Mouse (Mus musculus) intestine, embryonic 15.5 days (tissue): ENCODE data around the gene Scamp3. TPM values are rescaled to one million over a fixed set of nuclear protein-coding genes. Genes with fewer than 3 reads are reported as not detected.

Experiments
- ATAC-seq: fragments of 200-750 bp; cut with Nextera tagmentation; 2 replicates; pipeline ENCODE4 v1.8.0; 2017; ENCODE audit warnings: moderate TSS enrichment, moderate library complexity
- H3K27ac ChIP-seq: fragments of 300-500 bp; sonication (generic); 2 replicates; pipeline ENCODE4 v1.5.1; 2015; ENCODE audit warnings: mild to moderate bottlenecking, inconsistent platforms
- H3K27me3 ChIP-seq: fragments of 300-500 bp; sonication (generic); replicated peaks from 2 replicates; pipeline ENCODE4 v1.6.1; 2015; ENCODE audit warnings: inconsistent platforms
- H3K36me3 ChIP-seq: fragments of 300-500 bp; sonication (generic); 2 replicates; pipeline ENCODE4 v1.6.1; 2015; ENCODE audit warnings: inconsistent platforms
- H3K4me1 ChIP-seq: fragments of 300-500 bp; sonication (generic); replicated peaks from 2 replicates; pipeline ENCODE4 v1.6.1; 2015; ENCODE audit warnings: inconsistent platforms
- H3K4me2 ChIP-seq: fragments of 300-500 bp; sonication (generic); replicated peaks from 2 replicates; pipeline ENCODE4 v1.6.1; 2015; ENCODE audit warnings: mild to moderate bottlenecking, inconsistent platforms
- H3K4me3 ChIP-seq: fragments of 300-500 bp; sonication (generic); replicated peaks from 2 replicates; pipeline ENCODE4 v1.5.1; 2015; ENCODE audit warnings: inconsistent platforms
- H3K9ac ChIP-seq: fragments of 300-500 bp; sonication (generic); 2 replicates; pipeline ENCODE4 v1.6.1; 2015; ENCODE audit warnings: inconsistent platforms
- H3K9me3 ChIP-seq: fragments of 300-500 bp; sonication (generic); 2 replicates; pipeline ENCODE4 v1.6.1; 2016; ENCODE audit warnings: inconsistent platforms
- WGBS: fragments of 180-500 bp; shearing (Covaris S2); methylation state at CpG from one replicate; pipeline ENCODE4 v1.1.7; 2015; 5-methylcytosine and 5-hydroxymethylcytosine counted together
- polyA plus RNA-seq: library from polyadenylated mRNA; unstranded; fragments of >200 nt; fragmentation: Nextera tagmentation; extraction: Ambion mirVana; gene quantifications from 2 replicates; pipeline ENCODE4 v1.2.1, GENCODE M21; 2015

Scamp3 gene
- polyA plus RNA-seq, 1 experiment from 2014 or later, result 115 TPM

DNA sequence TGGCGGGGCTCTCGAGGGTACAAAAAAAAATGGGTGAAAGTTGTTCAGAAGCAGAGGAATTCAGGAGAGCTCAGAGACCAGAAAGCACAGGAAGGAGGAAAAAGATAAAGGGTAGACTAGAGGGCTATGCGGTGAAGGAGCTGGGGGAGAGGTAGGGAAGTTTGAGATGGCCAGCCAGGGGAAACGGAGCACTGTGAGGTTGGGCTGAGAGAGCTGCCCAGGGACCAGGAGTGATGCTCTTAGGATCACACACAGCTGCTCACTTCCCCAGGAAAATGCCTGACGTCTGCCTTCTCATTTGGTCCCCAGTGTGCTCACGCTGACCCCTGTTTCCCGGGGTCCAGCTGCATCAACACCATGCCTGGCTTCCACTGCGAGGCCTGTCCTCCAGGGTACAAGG, 42.3 kb downstream of the Scamp3 start:
- no peak for ATAC-seq
- Histone ChIP-seq H3K27ac (no peak overlapping the region), H3K27me3 (no peaks in the 10 kb centered on the region), H3K4me3 (no peak overlapping the region), H3K36me3 (no peaks in the 10 kb centered on the region), H3K4me2 (no peak overlapping the region), H3K9ac (no peak overlapping the region), H3K9me3 (no peaks in the 10 kb centered on the region), H3K4me1 (peaks cover 15% of the 10 kb centered on the region)
- WGBS, result 36% methylated on average over 8 of the region's 8 CpGs

DNA sequence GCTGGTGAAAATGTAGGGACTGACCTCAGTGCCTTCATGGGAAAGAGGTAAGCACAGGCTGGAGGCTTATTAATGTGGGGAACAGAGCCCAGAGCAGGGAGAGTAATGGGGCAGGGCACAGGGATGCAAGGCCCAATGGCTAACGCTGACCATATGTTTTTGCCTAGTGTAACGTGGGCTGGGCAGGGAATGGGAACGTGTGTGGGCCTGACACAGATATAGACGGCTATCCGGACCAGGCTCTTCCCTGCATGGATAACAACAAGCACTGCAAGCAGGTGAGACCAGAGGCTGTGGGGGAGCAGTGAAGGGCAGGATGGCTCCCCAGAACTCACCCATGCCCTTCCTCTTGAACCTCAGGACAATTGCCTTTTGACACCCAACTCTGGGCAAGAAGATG, 43.9 kb downstream of the Scamp3 start:
- Histone ChIP-seq H3K4me3 (no peak overlapping the region), H3K27ac (no peak overlapping the region), H3K4me1 (peaks cover 3% of the 10 kb centered on the region), H3K36me3 (no peaks in the 10 kb centered on the region), H3K27me3 (no peaks in the 10 kb centered on the region), H3K9ac (no peak overlapping the region), H3K4me2 (no peak overlapping the region), H3K9me3 (no peaks in the 10 kb centered on the region)
- WGBS, result 78% methylated on average over 5 of the region's 5 CpGs
- no peak for ATAC-seq

DNA sequence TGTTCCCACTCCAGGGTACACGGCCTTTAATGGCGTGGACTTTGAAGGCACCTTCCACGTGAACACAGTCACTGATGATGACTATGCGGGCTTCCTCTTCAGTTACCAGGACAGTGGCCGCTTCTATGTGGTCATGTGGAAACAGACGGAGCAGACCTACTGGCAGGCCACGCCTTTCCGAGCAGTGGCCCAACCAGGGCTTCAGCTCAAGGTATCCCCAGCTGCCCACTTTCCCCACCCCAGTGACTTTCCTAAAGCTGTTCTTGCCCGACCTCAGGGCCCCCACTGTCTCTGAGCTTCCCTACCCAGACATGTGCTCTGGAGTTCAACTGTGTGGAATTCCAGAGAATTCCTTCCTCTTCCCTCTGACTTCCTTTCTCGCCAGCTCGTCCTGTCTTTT, 47.5 kb downstream of the Scamp3 start:
- Histone ChIP-seq H3K27me3 (0 out of 2 replicates have a peak, but pooled peaks cover 4% of the 10 kb centered on the region), H3K4me3 (no peak overlapping the region), H3K36me3 (no peaks in the 10 kb centered on the region), H3K27ac (no peak overlapping the region), H3K9ac (no peak overlapping the region), H3K4me2 (no peak overlapping the region), H3K4me1 (peaks cover 27% of the 10 kb centered on the region), H3K9me3 (no peaks in the 10 kb centered on the region)
- ATAC-seq, result no peak
- WGBS, result 79% methylated on average over 11 of the region's 11 CpGs

DNA sequence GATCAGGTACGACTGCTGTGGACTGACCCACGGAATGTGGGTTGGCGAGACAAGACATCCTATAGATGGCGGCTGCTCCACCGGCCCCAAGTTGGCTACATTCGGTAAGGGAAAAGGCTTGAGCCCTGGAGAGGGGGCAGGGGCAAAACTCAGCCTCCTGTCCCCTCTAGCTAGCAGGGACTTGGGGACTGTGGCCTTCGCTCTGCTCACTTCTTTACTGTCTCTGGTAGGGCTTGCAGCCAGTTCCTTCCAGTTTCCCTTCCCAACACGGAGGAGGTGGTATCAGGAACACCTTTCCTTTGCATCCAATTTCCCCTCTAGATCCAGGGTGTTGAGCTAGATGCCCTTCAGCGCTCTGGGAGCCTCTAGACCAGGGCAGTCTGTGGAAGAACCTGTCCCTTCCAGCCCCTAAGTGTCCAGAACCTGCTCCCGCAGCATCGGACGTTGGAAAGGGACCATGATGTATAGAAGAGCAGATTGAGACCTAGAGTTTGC, 48.1 kb downstream of the Scamp3 start:
- peaks cover 27% of the 10 kb centered on the region for H3K4me1 ChIP-seq
- no peak overlapping the region for H3K4me3 ChIP-seq
- no peak for ATAC-seq
- no peaks in the 10 kb centered on the region for H3K36me3 ChIP-seq
- H3K27ac ChIP-seq, result no peak overlapping the region
- WGBS, result 63% methylated on average over 12 of the region's 12 CpGs
- 0 out of 2 replicates have a peak, but pooled peaks cover 4% of the 10 kb centered on the region for H3K27me3 ChIP-seq
- H3K4me2 ChIP-seq, result no peak overlapping the region
- H3K9ac ChIP-seq, result no peak overlapping the region; the same call in 1 of the 2 replicates
- no peaks in the 10 kb centered on the region for H3K9me3 ChIP-seq

DNA sequence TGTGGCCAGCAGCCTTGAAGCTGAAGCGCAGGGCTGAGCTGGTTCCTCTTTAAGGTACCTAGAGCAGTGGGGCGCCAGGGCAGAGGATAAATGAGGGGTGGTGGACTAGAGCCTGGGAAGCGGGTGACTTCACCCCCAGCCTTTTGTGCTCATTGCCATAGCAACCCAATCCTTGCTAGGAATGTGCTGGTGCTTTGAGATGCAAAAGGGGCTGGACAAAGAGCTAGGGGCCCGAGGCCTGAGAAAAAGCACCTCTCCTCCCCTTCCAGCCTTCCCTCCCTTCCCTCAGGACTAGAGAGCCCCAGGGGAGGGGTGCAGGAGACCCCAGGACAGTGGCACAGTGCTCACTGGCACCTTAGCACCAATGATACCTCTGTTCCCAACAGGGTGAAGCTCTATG, 48.6 kb downstream of the Scamp3 start:
- Histone ChIP-seq H3K4me1 (peaks cover 27% of the 10 kb centered on the region), H3K9ac (no peak overlapping the region; the same call in 1 of the 2 replicates), H3K4me2 (no peak overlapping the region), H3K27ac (no peak overlapping the region), H3K9me3 (no peaks in the 10 kb centered on the region), H3K27me3 (0 out of 2 replicates have a peak, but pooled peaks cover 4% of the 10 kb centered on the region), H3K36me3 (no peaks in the 10 kb centered on the region), H3K4me3 (no peak overlapping the region)
- ATAC-seq, result no peak
- WGBS, result 45% methylated on average over 4 of the region's 4 CpGs

DNA sequence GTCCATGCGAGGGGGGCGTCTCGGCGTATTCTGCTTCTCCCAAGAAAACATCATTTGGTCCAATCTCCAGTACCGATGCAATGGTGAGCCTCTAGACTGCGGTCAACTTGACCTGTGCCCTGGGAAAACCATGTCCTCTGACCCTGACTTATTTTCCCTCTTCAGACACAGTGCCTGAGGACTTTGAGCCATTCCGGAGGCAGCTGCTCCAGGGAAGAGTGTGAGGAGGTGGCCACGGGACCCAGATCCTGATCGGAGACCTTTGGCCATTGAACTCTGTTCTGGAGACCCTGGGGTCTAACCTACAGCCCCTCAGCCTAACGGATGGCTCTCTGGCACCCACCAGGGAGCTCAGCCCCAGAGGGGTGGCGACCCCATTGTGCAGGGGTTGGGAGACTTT, 49.1 kb downstream of the Scamp3 start:
- ATAC-seq, result no peak
- no peak overlapping the region for H3K9ac ChIP-seq
- H3K4me3 ChIP-seq, result peak overlapping the region; percentile 44
- H3K27me3 ChIP-seq, result 0 out of 2 replicates have a peak, but pooled peaks cover 4% of the 10 kb centered on the region
- no peak overlapping the region for H3K27ac ChIP-seq
- H3K9me3 ChIP-seq, result no peaks in the 10 kb centered on the region
- H3K4me1 ChIP-seq, result peaks cover 27% of the 10 kb centered on the region
- H3K4me2 ChIP-seq, result peak overlapping the region; percentile 84
- WGBS, result 38% methylated on average over 11 of the region's 11 CpGs
- no peaks in the 10 kb centered on the region for H3K36me3 ChIP-seq

- peak within 1 kb of the TSS; percentile 44 for H3K4me3 ChIP-seq
- H3K27ac ChIP-seq, result peak within 1 kb of the TSS; percentile 54; the same call in 1 of the 2 replicates
- H3K4me2 ChIP-seq, result peak within 1 kb of the TSS; percentile 84
- H3K9ac ChIP-seq, result peak within 1 kb of the TSS; percentile 28; the same call in 1 of the 2 replicates
- H3K4me1 ChIP-seq, result peaks cover 27% of the 10 kb centered on the region
- no peaks in the 10 kb centered on the region for H3K36me3 ChIP-seq
- 5% methylated on average over 21 of the region's 21 CpGs for WGBS
- 0 out of 2 replicates have a peak, but pooled peaks cover 4% of the 10 kb centered on the region for H3K27me3 ChIP-seq
- ATAC-seq, result peak; percentile 16
- no peaks in the 10 kb centered on the region for H3K9me3 ChIP-seq
These were observed 49.6 kb downstream of the Scamp3 start, which contains the start of gene Mtx1 for GRCm38 (mm10) chr3:89226900-89227299. Gene Mtx1, minus strand, starts transcription at chr3:89227088.

DNA sequence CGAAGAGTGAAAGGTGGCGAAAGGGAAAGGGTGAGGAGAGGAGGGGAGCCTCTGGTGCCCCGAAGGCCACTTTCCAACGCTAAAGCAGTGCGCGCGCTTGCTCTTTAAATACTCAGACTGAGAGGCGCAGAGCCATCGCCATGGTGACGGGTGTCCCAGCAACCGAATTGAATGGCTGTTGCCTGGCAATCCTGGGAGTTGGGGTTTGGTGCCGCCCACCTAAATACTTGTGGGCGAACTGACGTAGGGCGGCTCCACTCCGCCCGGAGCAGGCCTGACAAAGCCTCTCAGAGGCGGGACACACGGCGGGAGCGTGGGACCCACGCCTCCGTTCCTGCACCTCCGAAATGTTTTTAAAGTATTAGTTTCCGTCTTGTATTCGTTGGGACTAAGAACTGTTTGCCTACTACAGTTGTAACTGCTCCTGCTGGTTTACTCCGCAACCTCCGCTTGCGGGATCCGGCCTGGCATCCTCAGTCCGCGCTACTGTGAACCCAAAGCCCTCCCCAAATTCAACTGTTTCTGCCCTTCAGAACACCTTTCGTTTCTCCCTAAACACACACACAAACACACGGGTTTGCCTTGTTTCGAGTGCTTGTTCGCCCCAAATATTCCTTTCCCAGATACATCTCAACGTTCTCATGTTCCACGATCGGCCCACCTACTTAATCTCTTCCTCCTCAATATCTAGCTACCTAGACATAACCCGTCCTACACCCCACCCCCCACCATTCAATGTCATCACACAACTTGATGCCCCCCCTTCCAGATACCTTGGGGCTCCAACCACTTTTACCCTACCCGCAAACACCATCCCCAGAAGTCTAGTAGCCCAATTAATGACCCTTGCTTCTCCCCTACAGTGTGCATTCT, 50.3 kb downstream of the Scamp3 start:
- Histone ChIP-seq H3K4me1 (peaks cover 27% of the 10 kb centered on the region), H3K9me3 (no peaks in the 10 kb centered on the region), H3K27ac (peak overlapping the region; percentile 54; the same call in 1 of the 2 replicates), H3K27me3 (0 out of 2 replicates have a peak, but pooled peaks cover 4% of the 10 kb centered on the region), H3K9ac (peak overlapping the region; percentile 28; the same call in 1 of the 2 replicates), H3K4me3 (peak overlapping the region; percentile 44), H3K4me2 (peak overlapping the region; percentile 84), H3K36me3 (no peaks in the 10 kb centered on the region)
- WGBS, result 4% methylated on average over 41 of the region's 41 CpGs
- ATAC-seq, result peak; percentile 73

- Histone ChIP-seq H3K36me3 (no peaks in the 10 kb centered on the region), H3K4me2 (peak overlapping the region; percentile 84), H3K27me3 (0 out of 2 replicates have a peak, but pooled peaks cover 4% of the 10 kb centered on the region), H3K4me1 (peaks cover 32% of the 10 kb centered on the region), H3K27ac (no peak overlapping the region), H3K4me3 (peak overlapping the region; percentile 44), H3K9ac (no peak overlapping the region), H3K9me3 (no peaks in the 10 kb centered on the region)
- WGBS, result under 1% methylated on average over 20 of the region's 20 CpGs
- ATAC-seq, result peak; percentile 78
These were observed 50.9 kb downstream of the Scamp3 start for GRCm38 (mm10) chr3:89228180-89228549.

DNA sequence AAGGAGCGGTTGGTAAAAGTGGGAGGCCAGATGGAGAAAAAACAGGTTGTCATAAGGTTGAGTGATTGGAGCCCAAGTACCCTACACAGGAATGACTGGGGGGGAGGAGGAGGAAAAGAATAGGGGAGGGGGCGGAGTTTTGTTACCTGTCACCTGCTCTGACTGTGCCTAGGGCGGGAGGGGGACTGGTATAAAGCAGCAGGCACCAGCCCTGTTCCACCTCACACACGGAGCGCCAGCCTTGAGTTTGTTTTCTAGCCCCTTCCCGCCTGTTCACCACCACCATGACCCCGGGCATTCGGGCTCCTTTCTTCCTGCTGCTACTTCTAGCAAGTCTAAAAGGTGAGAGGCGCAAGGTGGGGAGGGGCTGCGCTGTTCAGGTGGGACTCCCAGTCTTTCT, 51.6 kb downstream of the Scamp3 start, which contains the start of gene Muc1:
Muc1 (plus strand) TSS at position 222 of the 400 bp plus-strand sequence.
- Histone ChIP-seq H3K9me3 (no peaks in the 10 kb centered on the region), H3K4me2 (peak within 1 kb of the TSS; percentile 84), H3K4me3 (peak within 1 kb of the TSS; percentile 44), H3K27me3 (0 out of 2 replicates have a peak, but pooled peaks cover 4% of the 10 kb centered on the region), H3K27ac (no peak within 1 kb of the TSS), H3K36me3 (no peaks in the 10 kb centered on the region), H3K4me1 (peaks cover 39% of the 10 kb centered on the region), H3K9ac (no peak within 1 kb of the TSS)
- ATAC-seq, result peak; percentile 22; the same call in 1 of the 2 replicates
- 30% methylated on average over 10 of the region's 10 CpGs for WGBS

DNA sequence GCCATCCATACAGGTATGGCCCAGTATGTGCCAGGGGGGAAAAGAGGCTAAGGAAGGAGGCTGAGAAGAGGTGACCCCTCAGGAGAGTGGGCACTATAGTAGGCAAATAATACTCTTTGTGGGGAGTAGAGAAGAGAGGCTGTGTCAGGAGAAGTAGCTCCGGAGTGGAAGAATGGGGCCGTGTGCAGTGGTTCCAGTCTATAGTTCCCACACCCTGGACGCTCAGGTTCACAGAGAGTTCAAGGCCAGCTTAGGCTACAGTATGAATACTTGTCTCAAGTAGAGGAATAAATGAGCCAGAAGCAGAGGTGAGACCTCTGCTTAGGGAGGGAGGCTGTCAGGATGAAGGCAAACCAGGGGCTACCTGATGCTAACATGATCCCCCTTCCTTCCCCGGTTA, 52.0 kb downstream of the Scamp3 start:
- Histone ChIP-seq H3K4me1 (peaks cover 40% of the 10 kb centered on the region), H3K9ac (no peak overlapping the region)

GRCm38 (mm10) chr3:89230561-89230960, 53.3 kb downstream of the Scamp3 start:
- no peak overlapping the region for H3K27ac ChIP-seq
- WGBS, result 83% methylated on average over 2 of the region's 2 CpGs
- 0 out of 2 replicates have a peak, but pooled peaks cover 4% of the 10 kb centered on the region for H3K27me3 ChIP-seq
- ATAC-seq, result no peak
- H3K36me3 ChIP-seq, result no peaks in the 10 kb centered on the region
- no peaks in the 10 kb centered on the region for H3K9me3 ChIP-seq
- H3K4me2 ChIP-seq, result no peak overlapping the region
- H3K9ac ChIP-seq, result no peak overlapping the region
- H3K4me3 ChIP-seq, result no peak overlapping the region
- peaks cover 40% of the 10 kb centered on the region for H3K4me1 ChIP-seq

More for the DNA sequence above, 52.0 kb downstream of the Scamp3 start:
- Histone ChIP-seq H3K27me3 (0 out of 2 replicates have a peak, but pooled peaks cover 4% of the 10 kb centered on the region), H3K9me3 (no peaks in the 10 kb centered on the region), H3K4me3 (no peak overlapping the region), H3K27ac (no peak overlapping the region), H3K4me2 (peak overlapping the region; percentile 84; the same call in 1 of the 2 replicates), H3K36me3 (no peaks in the 10 kb centered on the region)
- WGBS, result 46% methylated on average over 4 of the region's 4 CpGs
- no peak for ATAC-seq
